Mouse (Mus musculus) midbrain, embryonic 12.5 days (tissue): ENCODE data around the gene Taz. TPM values are rescaled to one million over a fixed set of nuclear protein-coding genes. Genes with fewer than 3 reads are reported as not detected.

Experiments used
- ATAC-seq: fragments of 200-750 bp; cut with Nextera tagmentation; 2 replicates; pipeline ENCODE4 v1.8.0; 2017; ENCODE audit warnings: low read depth, moderate TSS enrichment, moderate library complexity; ENCODE audit not compliant: low FRiP score
- H3K27ac ChIP-seq: fragments of 300-500 bp; sonication (generic); replicated peaks from 2 replicates; pipeline ENCODE4 v1.5.1; 2016; ENCODE audit warnings: mild to moderate bottlenecking
- H3K27me3 ChIP-seq: fragments of 300-500 bp; sonication (generic); 2 replicates; pipeline ENCODE4 v1.6.1; 2016; ENCODE audit warnings: mild to moderate bottlenecking
- H3K36me3 ChIP-seq: fragments of 300-500 bp; sonication (generic); 2 replicates; pipeline ENCODE4 v1.6.1; 2016
- H3K4me1 ChIP-seq: fragments of 300-500 bp; sonication (generic); 2 replicates; pipeline ENCODE4 v1.6.1; 2016
- H3K4me2 ChIP-seq: fragments of 300-500 bp; sonication (generic); replicated peaks from 2 replicates; pipeline ENCODE4 v1.6.1; 2016; ENCODE audit warnings: mild to moderate bottlenecking, moderate library complexity
- H3K4me3 ChIP-seq: fragments of 300-500 bp; sonication (generic); 2 replicates; pipeline ENCODE4 v1.5.1; 2016; ENCODE audit warnings: mild to moderate bottlenecking
- H3K9ac ChIP-seq: fragments of 300-500 bp; sonication (generic); replicated peaks from 2 replicates; pipeline ENCODE4 v1.6.1; 2016; ENCODE audit warnings: mild to moderate bottlenecking, moderate library complexity
- H3K9me3 ChIP-seq: fragments of 300-500 bp; sonication (generic); 2 replicates; pipeline ENCODE4 v1.6.1; 2016; ENCODE audit warnings: mild to moderate bottlenecking
- WGBS: fragments of 180-500 bp; shearing (Covaris S2); methylation state at CpG from one replicate; pipeline ENCODE4 v1.1.7; 2016; 5-methylcytosine and 5-hydroxymethylcytosine counted together
- microRNA-seq: library from miRNA; unstranded; fragments of <30 nt; microRNA quantifications from one replicate; pipeline ENCODE4, GENCODE M21; 2017
- polyA plus RNA-seq: library from polyadenylated mRNA; unstranded; fragments of >200 nt; fragmentation: Nextera tagmentation; extraction: Ambion mirVana; gene quantifications from 2 replicates; pipeline ENCODE4 v1.2.1, GENCODE M21; 2016

The Taz gene
- polyA plus RNA-seq, 1 experiment from 2014 or later: 88.4 TPM

GRCm38 (mm10) chrX:74330166-74330930 lies 48.6 kb downstream of the Taz start:
- Histone ChIP-seq H3K27me3 (no peaks in the 10 kb centered on the region), H3K27ac (peak overlapping the region; percentile 22; the same call in 1 of the 2 replicates), H3K9ac (peak overlapping the region; percentile 75; the same call in 1 of the 2 replicates), H3K36me3 (peaks cover 29% of the 10 kb centered on the region), H3K4me1 (peaks cover 12% of the 10 kb centered on the region), H3K4me2 (peak overlapping the region; percentile 61), H3K9me3 (no peaks in the 10 kb centered on the region), H3K4me3 (peak overlapping the region; percentile 54)
- ATAC-seq: no peak
- 37% methylated on average over 2 of the region's 2 CpGs for WGBS

Small RNA genes within 50 kb of the gene (microRNA-seq; reads per million reads assigned to microRNA genes)
- gene Mir7091 (not detected), gene Mir7092 (1.2 reads per million)

Other genes starting within 250 kb of the Taz start
- not detected in 2 replicates for gene Opn1mw, start 154.4 kb upstream of the Taz start, polyA plus RNA-seq
- 17.8 and 19.7 TPM in 2 replicates for gene Mecp2, start 146.5 kb upstream of the Taz start, polyA plus RNA-seq
- gene Tex28, start 114.1 kb upstream of the Taz start, polyA plus RNA-seq: not detected in 2 replicates
- gene Tktl1, start 104.7 kb upstream of the Taz start, polyA plus RNA-seq: 0.06 and 0.09 TPM in 2 replicates
- 210 and 233 TPM in 2 replicates for gene Flna, start 32.1 kb upstream of the Taz start, polyA plus RNA-seq
- 15.4 and 18.9 TPM in 2 replicates for gene Emd, start 27.2 kb upstream of the Taz start, polyA plus RNA-seq
- 521 and 544 TPM in 2 replicates for gene Rpl10, start 11.1 kb upstream of the Taz start, polyA plus RNA-seq
- gene Dnase1l1, start 425 bp downstream of the Taz start, polyA plus RNA-seq: 4.6 and 5.3 TPM in 2 replicates
- 118 and 119 TPM in 2 replicates for gene Atp6ap1, start 15.2 kb downstream of the Taz start, polyA plus RNA-seq
- 616 and 685 TPM in 2 replicates for gene Gdi1, start 23.1 kb downstream of the Taz start, polyA plus RNA-seq
- gene Fam50a, start 31.1 kb downstream of the Taz start, polyA plus RNA-seq: 63.2 and 63.4 TPM in 2 replicates
- gene Plxna3, start 47.2 kb downstream of the Taz start, polyA plus RNA-seq: 51.3 and 55.4 TPM in 2 replicates
- 99.7 and 104 TPM in 2 replicates for gene Lage3, start 71.7 kb downstream of the Taz start, polyA plus RNA-seq
- 61.1 and 68.2 TPM in 2 replicates for gene Ubl4a, start 91.3 kb downstream of the Taz start, polyA plus RNA-seq
- 8.8 and 9.0 TPM in 2 replicates for gene Slc10a3, start 91.4 kb downstream of the Taz start, polyA plus RNA-seq
- 30.5 and 33.2 TPM in 2 replicates for gene Fam3a, start 111.4 kb downstream of the Taz start, polyA plus RNA-seq
- gene Ikbkg, start 111.4 kb downstream of the Taz start, polyA plus RNA-seq: 23.2 and 24.4 TPM in 2 replicates
- gene G6pdx, start 147.3 kb downstream of the Taz start, polyA plus RNA-seq: 53.6 and 54.1 TPM in 2 replicates
- gene Gm6880, start 199.5 kb downstream of the Taz start, polyA plus RNA-seq: not detected in 2 replicates